Mouse (Mus musculus) naive thymus-derived CD4-positive, alpha-beta T cell, adult 2 months (primary cell): ENCODE measurements at regions not wholly inside any gene's neighbourhood (a gene's known extent, or its start where the extent isn't known, plus 50 kb on each side); places are given as distances from the start of the nearest gene placed in this dataset.
A peak's percentile ranks its signal among the peaks of the same experiment; 100 is the strongest.

ENCODE experiments used
- DNase-seq: peaks from one replicate; pipeline ENCODE4 v3.0.0-alpha.2; 2011; ENCODE audit warnings: low read depth

- no peak for DNase-seq
These were observed 1413.9 kb upstream of the A1bg start for GRCm38 (mm10) chr15:62336454-62337284.

DNA sequence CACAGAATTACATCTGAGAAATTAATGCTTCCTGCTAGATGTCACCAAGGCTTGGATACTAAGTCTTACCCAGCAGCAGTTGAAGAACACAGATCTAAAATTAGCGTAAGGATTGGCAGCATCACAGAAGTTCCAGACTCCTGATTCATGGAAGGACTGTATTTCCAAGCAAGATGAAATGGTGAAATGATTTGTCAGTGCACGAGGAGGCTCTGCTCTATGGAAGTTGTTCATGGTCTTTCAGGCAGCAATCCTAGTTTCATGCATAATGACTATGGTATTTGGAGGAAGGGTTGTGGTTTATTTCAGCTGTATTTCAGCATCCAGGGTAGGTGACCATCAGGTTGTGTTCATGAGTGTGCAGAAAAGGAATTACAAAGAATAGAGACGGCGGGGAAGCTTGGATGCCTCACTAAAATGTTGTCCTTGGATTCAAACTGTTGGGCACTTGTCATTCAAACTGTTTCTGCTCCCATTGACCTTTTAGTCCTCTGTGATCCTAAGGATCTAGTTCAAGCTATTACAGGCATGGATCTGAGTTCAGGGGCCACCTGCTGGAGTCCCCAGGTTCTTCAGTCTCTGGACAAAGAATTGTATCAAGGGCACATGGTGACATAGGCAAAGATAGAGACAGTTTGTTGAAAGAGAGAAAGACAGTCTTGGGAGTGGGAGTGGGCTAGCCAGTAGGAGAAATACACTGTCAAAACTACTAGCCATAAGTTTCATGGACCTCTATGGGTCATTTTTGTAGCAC lies 1411.6 kb upstream of the A1bg start:
- no peak for DNase-seq

DNA sequence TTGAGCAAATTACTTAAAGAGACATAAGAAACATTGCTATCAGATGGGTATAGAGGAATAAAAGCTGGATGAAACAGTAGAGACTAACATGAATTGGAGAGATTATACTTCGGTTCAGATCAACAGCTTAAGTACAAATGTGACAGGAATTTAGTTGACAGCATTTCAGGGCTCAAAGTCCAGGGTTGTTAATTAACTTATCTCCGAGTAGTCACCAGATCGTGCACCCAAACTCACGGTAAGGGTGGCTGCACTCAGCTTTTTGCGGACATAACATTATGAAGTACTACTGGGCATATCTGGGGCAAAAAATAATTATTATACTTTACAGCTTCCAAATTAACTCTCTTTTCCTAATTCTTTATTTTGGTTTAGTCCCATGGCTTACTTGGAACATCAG lies 1409.3 kb upstream of the A1bg start:
- DNase-seq = no peak

DNA sequence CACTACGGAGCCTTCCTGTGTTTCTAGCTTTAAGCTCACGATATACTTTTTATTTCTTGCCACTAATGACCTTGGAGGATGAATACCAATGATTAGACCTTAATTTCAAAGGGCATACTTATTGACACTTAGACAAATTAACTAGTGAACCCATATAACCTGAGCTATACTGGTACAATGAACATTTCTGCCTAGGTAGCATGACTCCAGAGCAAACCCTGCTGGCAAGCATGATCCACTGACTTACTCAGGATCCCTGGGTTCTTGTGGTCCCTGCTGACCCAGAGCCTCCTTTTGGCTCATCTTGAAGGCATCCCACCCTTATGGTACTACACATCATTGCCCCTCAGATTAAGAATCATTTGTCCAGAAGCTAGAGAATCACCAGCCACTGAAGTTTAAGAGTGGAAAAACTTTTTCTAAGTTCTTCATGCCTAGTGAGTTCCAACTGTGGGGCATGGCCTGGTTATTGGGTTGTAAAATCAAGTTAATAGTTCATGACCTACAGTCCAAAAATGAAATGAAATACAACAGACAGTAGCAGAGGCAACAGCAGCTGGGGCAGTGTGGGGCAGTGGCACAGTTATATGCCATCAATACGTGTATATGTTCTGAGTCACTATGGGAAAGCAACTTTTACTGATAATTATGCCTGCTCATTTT lies 1408.5 kb upstream of the A1bg start:
- peak; percentile 7 for DNase-seq

GRCm38 (mm10) chr15:62328920-62329319 lies 1406.1 kb upstream of the A1bg start:
- DNase-seq = no peak

- no peak for DNase-seq
These were observed 1405.6 kb upstream of the A1bg start for GRCm38 (mm10) chr15:62328305-62328881.

GRCm38 (mm10) chr15:62327481-62327880 lies 1404.7 kb upstream of the A1bg start:
- DNase-seq = no peak

DNA sequence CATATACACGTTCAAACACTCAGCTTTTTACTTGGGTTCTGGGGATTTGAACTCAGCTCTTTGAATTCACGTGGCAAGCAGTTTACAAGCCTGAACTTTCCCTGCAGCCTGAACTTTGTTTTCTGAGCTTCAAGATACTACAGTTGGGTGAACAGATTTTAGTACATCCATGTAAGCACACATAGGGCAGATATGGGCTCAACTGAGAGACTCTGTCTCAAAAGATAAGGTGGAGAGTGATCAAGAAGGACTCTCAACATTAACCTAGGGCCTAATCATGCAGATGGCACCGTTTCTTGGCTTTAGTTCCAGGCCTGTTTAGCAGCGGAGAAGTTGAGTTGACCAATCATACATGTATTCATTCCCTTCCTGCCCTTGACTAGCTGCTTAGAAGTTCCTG lies 1403.7 kb upstream of the A1bg start:
- no peak for DNase-seq

- no peak for DNase-seq
These were observed 1402.9 kb upstream of the A1bg start for GRCm38 (mm10) chr15:62325451-62326290.

DNA sequence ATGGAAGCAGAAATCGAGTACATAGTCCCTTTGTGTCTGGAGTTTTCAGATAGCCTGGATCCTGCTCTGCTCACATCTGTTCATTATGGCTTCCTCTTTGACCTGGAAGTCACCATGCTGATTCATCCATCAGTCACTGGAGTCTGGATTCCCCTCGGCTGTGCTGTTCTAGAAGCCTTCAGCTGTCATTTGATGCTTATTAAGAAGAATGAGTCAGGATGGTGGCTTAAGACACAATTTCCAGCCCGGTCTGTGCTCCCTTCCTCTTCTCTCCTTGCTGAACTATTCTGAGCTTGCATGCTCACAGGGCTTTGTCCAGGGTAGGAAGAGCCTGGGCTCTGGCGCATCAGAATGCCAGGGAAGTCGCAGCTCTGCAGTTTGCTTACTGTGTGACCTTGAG lies 1398.2 kb upstream of the A1bg start:
- DNase-seq = no peak

DNA sequence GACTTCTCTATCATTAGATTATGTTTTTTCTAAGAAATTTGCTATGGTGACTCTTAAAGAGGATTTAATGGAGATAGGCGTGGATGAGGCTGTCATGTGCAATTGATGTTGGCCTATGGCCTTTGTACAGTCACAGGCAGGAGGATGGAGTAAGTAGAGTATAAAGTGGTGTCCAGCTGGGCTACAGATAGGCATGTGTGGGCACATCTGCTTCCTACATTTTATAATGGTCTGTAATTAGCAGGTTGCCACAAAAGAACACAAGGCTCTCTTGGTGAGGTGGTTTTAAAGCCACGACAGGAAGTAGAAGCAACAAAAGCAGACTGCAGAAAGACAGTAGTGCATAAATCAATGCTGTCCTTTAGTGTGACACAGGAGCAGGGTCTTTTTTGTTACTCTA lies 1391.6 kb upstream of the A1bg start:
- DNase-seq = no peak

- no peak for DNase-seq
These were observed 1379.4 kb upstream of the A1bg start for GRCm38 (mm10) chr15:62302233-62302632.

- no peak for DNase-seq
These were observed 1378.8 kb upstream of the A1bg start for GRCm38 (mm10) chr15:62301567-62301966.

- no peak for DNase-seq
These were observed 1374.3 kb upstream of the A1bg start for GRCm38 (mm10) chr15:62297138-62297537.

GRCm38 (mm10) chr15:62295233-62295927 lies 1372.6 kb upstream of the A1bg start:
- DNase-seq = no peak

- DNase-seq = no peak
These were observed 1372.0 kb upstream of the A1bg start for GRCm38 (mm10) chr15:62294786-62295185.

DNA sequence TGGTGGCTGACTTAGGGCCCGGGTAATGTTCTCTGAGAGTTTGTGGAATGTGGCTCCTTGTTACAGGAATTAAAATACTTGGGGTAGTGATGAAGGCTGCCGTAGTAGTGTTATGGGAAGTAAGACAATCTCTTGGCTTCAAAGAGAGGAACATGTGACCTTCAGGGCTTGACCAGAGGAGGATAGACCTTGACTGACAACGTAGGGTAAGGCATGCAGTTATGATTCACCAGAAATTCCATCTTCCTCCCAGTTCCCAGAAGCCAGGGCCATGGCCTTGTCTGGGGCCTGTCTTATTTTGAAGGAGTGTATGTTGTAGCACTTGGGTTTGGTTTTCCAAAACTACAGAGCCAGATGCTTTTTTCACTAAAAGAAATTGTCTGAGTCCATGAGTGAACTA lies 1370.1 kb upstream of the A1bg start:
- no peak for DNase-seq

GRCm38 (mm10) chr15:62290687-62291086 lies 1367.9 kb upstream of the A1bg start:
- DNase-seq = no peak

GRCm38 (mm10) chr15:62286666-62287655 lies 1364.1 kb upstream of the A1bg start:
- DNase-seq = no peak
